Mouse (Mus musculus) cerebellum, adult 2 months (tissue): ENCODE measurements around the gene Foxe1.

ENCODE experiments used
- CTCF ChIP-seq: fragments of 200-500 bp; IDR thresholded peaks from 2 replicates; pipeline ENCODE4 v1.5.1; 2011; ENCODE audit warnings: low read depth, mild to moderate bottlenecking, control low read depth, low read length, moderate library complexity, borderline replicate concordance; ENCODE audit not compliant: insufficient read depth
- POLR2A ChIP-seq: fragments of 200-500 bp; IDR thresholded peaks from 2 replicates; pipeline ENCODE4 v1.6.1; 2011; ENCODE audit warnings: low read length, control low read depth, borderline replicate concordance; ENCODE audit not compliant: insufficient read depth

- TF ChIP-seq CTCF, result no peak
- TF ChIP-seq POLR2A, result no peak
These were observed 46.4 kb downstream of the Foxe1 start for GRCm38 (mm10) chr4:46389612-46390341.
